Mouse (Mus musculus) adrenal gland, adult 10 weeks (tissue): Measurements from ENCODE around the gene Gm4792. TPM values are rescaled to one million over a fixed set of nuclear protein-coding genes. Genes with fewer than 3 reads are reported as not detected.

ENCODE experiments used
- polyA plus RNA-seq: library from polyadenylated mRNA; stranded (reverse); fragments of 350-450 nt; fragmentation: Illumina TruSeq; extraction: RNeasy Lipid Tissue Mini Kit (QIAGEN cat#74804); gene quantifications from one replicate; pipeline ENCODE4 v1.2.3, GENCODE M21; 2014; ENCODE audit warnings: low read depth, low replicate concordance

Gene Gm4792
- polyA plus RNA-seq, result not detected

GRCm38 (mm10) chr10:94298471-94298870, at the start of gene Gm4792:
Gene Gm4792 (minus strand): TSS chr10:94298703.

GRCm38 (mm10) chr10:94311511-94312006, 13.1 kb upstream of the Gm4792 start, which contains the start of gene Tmcc3:
Gene Tmcc3 (plus strand): TSS chr10:94311949.

Other genes with a start within 250 kb of the Gm4792 start
- 24.2 TPM for gene Nr2c1, start 150.7 kb downstream of the Gm4792 start, polyA plus RNA-seq
- 159 TPM for gene Ndufa12, start 100.0 kb downstream of the Gm4792 start, polyA plus RNA-seq
- 11.7 TPM for gene Tmcc3, start 13.2 kb upstream of the Gm4792 start, polyA plus RNA-seq